Mouse (Mus musculus) kidney, adult 11 months (tissue): ENCODE data around the gene Ankrd36.

Experiments used
- DNase-seq: peaks from one replicate; pipeline ENCODE4 v3.0.0; 2022

The Ankrd36 gene

GRCm38 (mm10) chr11:5684283-5684682, 114.8 kb downstream of the Ankrd36 start:
- no peak for DNase-seq

DNA sequence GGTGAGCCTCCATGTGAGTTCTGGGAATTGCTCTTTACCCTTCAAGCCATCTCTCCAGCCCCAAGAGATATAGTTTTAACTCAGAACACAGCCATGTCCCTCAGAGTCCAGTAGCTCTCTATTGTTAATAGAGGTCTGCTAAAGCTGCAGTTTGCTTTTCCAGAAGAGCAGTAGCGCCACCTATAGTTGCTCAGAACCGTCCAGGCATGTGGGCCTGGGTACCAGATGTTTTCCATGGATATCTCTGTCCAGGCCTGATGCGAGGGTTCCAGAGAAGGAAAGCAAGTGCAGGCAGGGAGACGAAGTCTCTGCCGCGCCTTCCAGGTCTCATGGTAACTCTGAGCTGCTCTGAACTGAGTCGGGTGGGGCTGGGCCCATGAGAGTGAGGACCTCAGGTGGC, 122.3 kb downstream of the Ankrd36 start:
- DNase-seq = no peak

GRCm38 (mm10) chr11:5700808-5701207, 131.3 kb downstream of the Ankrd36 start:
- DNase-seq = no peak

GRCm38 (mm10) chr11:5701300-5701699, 131.8 kb downstream of the Ankrd36 start:
- DNase-seq = no peak

DNA sequence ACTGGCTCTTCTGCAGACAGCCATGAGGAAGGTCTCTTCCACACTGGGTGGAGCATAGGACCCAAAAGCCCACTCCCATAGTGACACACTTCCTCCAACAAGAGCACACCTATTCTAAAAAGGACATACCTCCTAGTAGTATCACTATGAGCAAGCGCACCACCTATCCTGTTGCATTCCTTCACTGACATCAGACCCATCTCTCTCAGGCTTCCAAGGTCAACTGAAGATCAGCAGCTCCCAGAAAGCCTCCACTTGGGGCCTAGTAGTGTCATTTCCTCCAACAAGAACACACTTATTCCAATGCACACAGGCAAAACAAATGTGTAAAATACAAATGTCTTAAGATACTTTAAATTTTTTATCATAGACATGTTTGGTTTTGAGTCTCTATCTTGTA, 132.3 kb downstream of the Ankrd36 start:
- no peak for DNase-seq

DNA sequence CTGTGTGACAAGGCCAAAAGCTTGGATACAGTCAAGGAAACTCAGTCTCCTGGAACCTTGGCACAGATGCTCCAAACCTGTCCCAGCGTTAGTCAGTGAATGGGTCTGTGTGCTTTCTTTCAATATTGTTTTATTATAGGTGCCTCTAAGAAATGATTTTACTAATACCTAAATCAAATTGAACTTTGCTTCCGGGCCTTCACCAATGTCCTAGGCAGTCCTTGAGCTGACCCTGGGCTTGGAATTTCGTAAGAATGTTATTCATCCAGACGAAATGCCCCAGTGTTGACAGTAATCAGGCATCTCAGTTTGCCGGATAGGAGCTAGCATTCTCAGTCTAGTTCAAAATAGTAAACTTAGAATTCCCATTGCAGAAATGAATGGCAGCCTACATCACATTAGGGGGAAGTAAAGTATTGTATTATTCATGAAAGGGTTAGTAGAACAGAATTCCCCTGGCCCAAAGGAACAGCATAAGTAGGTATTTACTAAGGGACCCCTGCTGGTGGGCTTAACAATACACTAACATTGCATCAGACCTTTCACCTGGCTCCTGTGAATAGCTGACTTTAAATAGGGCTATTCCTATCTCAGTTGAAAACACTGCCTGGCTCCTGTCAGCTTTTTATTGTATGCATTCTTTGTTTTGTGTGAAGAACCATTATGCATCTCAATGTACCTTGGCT, 132.9 kb downstream of the Ankrd36 start:
- no peak for DNase-seq

DNA sequence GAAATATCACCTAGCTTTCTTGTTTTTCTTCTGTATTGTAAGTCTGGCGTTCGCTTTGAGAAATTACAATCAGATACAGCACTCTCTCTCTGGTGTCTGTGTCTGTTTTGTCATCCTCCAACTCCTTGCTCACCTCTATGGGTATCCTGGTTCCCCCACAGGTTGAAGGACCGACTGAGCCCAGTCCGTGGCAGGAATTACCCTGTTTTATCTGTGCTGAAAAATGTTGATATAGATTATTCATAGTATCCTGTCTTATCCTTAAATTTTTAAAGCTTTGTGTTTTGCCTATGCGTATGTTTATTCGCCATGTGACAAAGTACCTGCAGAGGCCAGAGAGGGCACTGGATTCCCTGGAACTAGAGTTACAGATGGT, 133.5 kb downstream of the Ankrd36 start:
- no peak for DNase-seq

DNA sequence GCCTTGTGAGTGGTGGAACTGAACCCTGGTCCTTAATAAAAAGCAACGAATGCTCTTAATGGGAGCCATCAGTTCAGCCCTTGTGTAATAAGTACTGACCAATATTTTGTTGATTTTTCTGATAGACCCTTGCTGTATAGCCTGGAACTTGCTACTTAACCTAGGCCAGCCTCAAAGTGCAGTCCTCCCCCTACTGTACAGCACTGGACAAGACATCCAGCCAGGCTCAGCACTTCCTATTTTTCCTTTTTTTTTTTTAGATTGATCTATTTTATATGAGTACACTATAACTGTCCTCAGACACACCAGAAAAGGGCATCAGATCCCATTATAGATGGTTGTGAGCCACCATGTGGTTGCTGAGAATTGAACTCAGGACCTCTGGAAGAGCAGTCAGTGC, 133.9 kb downstream of the Ankrd36 start:
- DNase-seq = no peak

GRCm38 (mm10) chr11:5705972-5706371, 136.5 kb downstream of the Ankrd36 start:
- DNase-seq = no peak

DNA sequence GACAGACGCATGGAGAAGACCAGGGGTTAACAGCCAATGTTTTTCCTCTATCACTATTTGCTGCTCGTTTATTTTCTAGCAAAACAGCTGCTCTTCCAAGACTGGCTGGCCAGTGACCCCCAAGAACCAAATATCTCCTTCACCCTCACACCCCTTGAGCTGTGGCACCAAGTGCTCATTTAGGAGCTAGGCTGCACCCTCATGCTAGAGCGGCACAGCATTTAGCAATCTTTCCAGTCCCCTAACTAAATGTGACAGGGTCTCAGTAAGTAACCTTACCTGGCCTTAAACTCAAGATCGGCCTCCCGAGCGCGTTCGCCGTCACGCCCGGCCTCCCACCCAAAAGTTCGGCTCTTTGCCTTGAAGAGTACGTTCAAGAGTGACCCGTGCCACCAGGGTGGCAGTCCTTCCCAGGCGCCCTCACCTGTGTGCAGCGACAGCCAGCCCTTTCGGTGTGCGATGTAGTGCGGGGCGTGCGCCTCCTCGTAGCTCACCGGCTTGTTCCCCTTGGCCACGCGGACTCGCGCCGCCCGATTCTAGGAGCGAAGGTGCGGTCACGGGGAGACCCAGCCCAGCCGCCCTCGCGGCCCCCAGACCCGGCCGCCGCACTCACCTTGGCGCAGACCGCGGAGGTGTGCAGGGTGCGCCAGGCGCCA, 137.5 kb downstream of the Ankrd36 start:
- peak; percentile 46 for DNase-seq

- DNase-seq = peak; percentile 83
Observed at GRCm38 (mm10) chr11:5707530-5708353, 138.3 kb downstream of the Ankrd36 start.

GRCm38 (mm10) chr11:5715179-5715578, 145.7 kb downstream of the Ankrd36 start:
- DNase-seq = no peak

GRCm38 (mm10) chr11:5715630-5716105, 146.2 kb downstream of the Ankrd36 start, which contains the start of gene Mrps24:
Gene Mrps24, minus strand, starts transcription at chr11:5715680.
- DNase-seq = no peak

GRCm38 (mm10) chr11:5716246-5716645, 146.8 kb downstream of the Ankrd36 start:
- DNase-seq = no peak

GRCm38 (mm10) chr11:5716938-5717705, 147.6 kb downstream of the Ankrd36 start:
- DNase-seq = no peak

- no peak for DNase-seq
Observed at GRCm38 (mm10) chr11:5718611-5719354, 149.3 kb downstream of the Ankrd36 start.

- no peak for DNase-seq
Observed at GRCm38 (mm10) chr11:5729582-5729981, 160.1 kb downstream of the Ankrd36 start.

- no peak for DNase-seq
Observed at GRCm38 (mm10) chr11:5732401-5732800, 162.9 kb downstream of the Ankrd36 start.

GRCm38 (mm10) chr11:5734323-5734722, 164.8 kb downstream of the Ankrd36 start:
- DNase-seq = no peak

DNA sequence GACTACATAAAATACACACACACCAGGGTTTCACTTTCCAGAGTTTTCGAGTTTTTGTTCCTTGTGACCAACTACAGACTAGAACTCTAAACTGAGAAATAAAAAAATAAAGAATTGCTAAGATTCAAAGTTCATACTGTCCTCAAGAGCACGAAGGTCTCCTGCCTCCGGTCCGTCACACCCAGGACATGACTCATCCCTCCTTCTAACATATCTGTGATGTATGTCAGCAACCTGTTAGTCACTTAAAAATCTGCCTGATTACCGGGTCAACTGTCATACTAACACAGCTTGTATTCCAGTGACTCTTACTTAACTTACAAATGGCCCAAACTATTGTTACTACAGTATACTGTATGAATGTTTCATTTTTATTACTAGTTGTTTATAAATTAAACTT, 167.7 kb downstream of the Ankrd36 start:
- no peak for DNase-seq
